Comparison of ENCODE assay signal across 21 mouse cellular contexts in genomic region chr2:17658176-17658575, GRCm38 (mm10).
"Had no signal": no experiment of that assay in that cellular context is flagged by ENCODE, and none has a peak within 500 bp of the region (broad histone marks: within the 10 kb centered on the region; RNA-seq: fewer than 3 reads in every experiment).

No protein-coding gene starts in this region.

- H3K27ac ChIP-seq: kidney, postnatal 0 days; layer of hippocampus, adult 2 months; limb, embryonic 15.5 days; liver, embryonic 14.5 days; macrophage; midbrain, embryonic 13.5 days; neural tube, embryonic 12.5 days; neural tube, embryonic 15.5 days; stomach, postnatal 0 days had no signal

- H3K27me3 ChIP-seq: limb, embryonic 15.5 days; midbrain, embryonic 13.5 days; neural tube, embryonic 12.5 days; neural tube, embryonic 15.5 days had no signal

- DNase-seq: kidney, adult 2 months; kidney, postnatal 25 days; layer of hippocampus, adult 9-11 months; liver, postnatal 0 days; lung, embryonic 14.5 days; retina, postnatal 1 day; right cerebral cortex, postnatal 4 days; thymus, postnatal 25 days had no signal

- ATAC-seq: intestine, postnatal 0 days; liver, postnatal 0 days; lung, postnatal 0 days; midbrain, embryonic 13.5 days; midbrain, embryonic 16.5 days had no signal

- H3K4me1 ChIP-seq: midbrain, embryonic 13.5 days; neural tube, embryonic 12.5 days; neural tube, embryonic 15.5 days had no signal

- H3K4me2 ChIP-seq: limb, embryonic 15.5 days; liver, embryonic 11.5 days; lung, embryonic 14.5 days; midbrain, embryonic 13.5 days; neural tube, embryonic 12.5 days; neural tube, embryonic 15.5 days had no signal

- H3K36me3 ChIP-seq: limb, embryonic 15.5 days; midbrain, embryonic 13.5 days; neural tube, embryonic 12.5 days; neural tube, embryonic 15.5 days had no signal

- H3K4me3 ChIP-seq: layer of hippocampus, adult 2 months; limb, embryonic 15.5 days; midbrain, embryonic 13.5 days; neural tube, embryonic 12.5 days; neural tube, embryonic 15.5 days had no signal

- H3K9ac ChIP-seq: limb, embryonic 15.5 days; liver, embryonic 14.5 days; liver, postnatal 0 days; lung, embryonic 14.5 days; midbrain, embryonic 13.5 days; neural tube, embryonic 12.5 days; neural tube, embryonic 15.5 days had no signal

- H3K9me3 ChIP-seq: limb, embryonic 15.5 days; midbrain, embryonic 13.5 days; neural tube, embryonic 12.5 days; neural tube, embryonic 15.5 days had no signal
